ENCODE assay signal across 12 mouse cellular contexts in genomic region chr9:118891068-118891467, GRCm38 (mm10). TPM values are rescaled to one million over a fixed set of nuclear protein-coding genes. Genes with fewer than 3 reads are reported as not detected.
DNase-seq lines count a peak whose midpoint lies in the region; ATAC-seq lines count a peak whose summit lies in the region.
"Had no signal": no experiment of that assay in that cellular context is flagged by ENCODE, and none has a peak within 500 bp of the region (broad histone marks: within the 10 kb centered on the region; RNA-seq: fewer than 3 reads in every experiment).

No protein-coding gene starts in this region.

- no peak for DNase-seq in hindbrain, embryonic 10.5 days (ENCODE audit: low spot score)
- no peak for DNase-seq in lung, postnatal 4 days
- DNase-seq in B cell, adult 2 months = no peak
- DNase-seq in left cerebral cortex, adult 8-10 months (ENCODE audit: low spot score in 2 of 2) = no peak
- DNase-seq: cerebellum, adult 11 months had no signal

- H3K36me3 ChIP-seq in hindbrain, embryonic 10.5 days = peaks cover 4% of the 10 kb centered on the region; the same call in 1 of the 2 replicates
- H3K36me3 ChIP-seq in hindbrain, embryonic 16.5 days (ENCODE audit: control insufficient read depth, insufficient read depth, low read length) = no peaks in the 10 kb centered on the region
- peaks cover 10% of the 10 kb centered on the region; the same call in 1 of the 2 replicates for H3K36me3 ChIP-seq in lung, embryonic 15.5 days
- no peaks in the 10 kb centered on the region for H3K36me3 ChIP-seq in intestine, embryonic 16.5 days (ENCODE audit: control insufficient read depth, insufficient read depth, low read length)
- H3K36me3 ChIP-seq in stomach, embryonic 16.5 days (ENCODE audit: control insufficient read depth, insufficient read depth, low read length) = no peaks in the 10 kb centered on the region
- H3K36me3 ChIP-seq: liver, embryonic 12.5 days; midbrain, embryonic 13.5 days had no signal

- peaks cover 32% of the 10 kb centered on the region for H3K4me1 ChIP-seq in hindbrain, embryonic 10.5 days (replicated peaks)
- H3K4me1 ChIP-seq in hindbrain, embryonic 16.5 days (ENCODE audit: control insufficient read depth, insufficient read depth, low read depth, low read length) = no peaks in the 10 kb centered on the region
- peaks cover 25% of the 10 kb centered on the region for H3K4me1 ChIP-seq in lung, embryonic 15.5 days
- H3K4me1 ChIP-seq in intestine, embryonic 16.5 days (ENCODE audit: control insufficient read depth, insufficient read depth, low read length) = peaks cover 10% of the 10 kb centered on the region; the same call in 1 of the 2 replicates
- H3K4me1 ChIP-seq in stomach, embryonic 16.5 days (ENCODE audit: control insufficient read depth, insufficient read depth, low read length) = peaks cover 13% of the 10 kb centered on the region

- no peak for ATAC-seq in hindbrain, embryonic 16.5 days
- no peak for ATAC-seq in lung, embryonic 15.5 days (ENCODE audit: borderline replicate concordance, extremely low read depth, low FRiP score, low TSS enrichment)
- ATAC-seq in intestine, embryonic 16.5 days = no peak
- ATAC-seq in stomach, embryonic 16.5 days (ENCODE audit: insufficient read depth, low FRiP score) = no peak
- ATAC-seq: CD4-positive, CD25-positive, alpha-beta regulatory T cell, adult 4 months; liver, embryonic 12.5 days; midbrain, embryonic 13.5 days had no signal

- H3K9ac ChIP-seq in hindbrain, embryonic 16.5 days (ENCODE audit: low read depth, low read length) = no peak overlapping the region
- H3K9ac ChIP-seq in lung, embryonic 15.5 days = no peak overlapping the region
- no peak overlapping the region for H3K9ac ChIP-seq in intestine, embryonic 16.5 days (ENCODE audit: low read depth, low read length)
- no peak overlapping the region for H3K9ac ChIP-seq in stomach, embryonic 16.5 days (ENCODE audit: low read length)
- H3K9ac ChIP-seq: liver, embryonic 12.5 days; midbrain, embryonic 13.5 days had no signal

- H3K4me2 ChIP-seq in hindbrain, embryonic 16.5 days (ENCODE audit: low read length) = no peak overlapping the region
- H3K4me2 ChIP-seq in lung, embryonic 15.5 days = no peak overlapping the region
- H3K4me2 ChIP-seq in intestine, embryonic 16.5 days (ENCODE audit: low read depth, low read length) = no peak overlapping the region
- H3K4me2 ChIP-seq in stomach, embryonic 16.5 days (ENCODE audit: low read depth, low read length) = no peak overlapping the region
- H3K4me2 ChIP-seq: liver, embryonic 12.5 days; midbrain, embryonic 13.5 days had no signal

- 90% methylated on average over 6 of the region's 6 CpGs for WGBS in hindbrain, embryonic 10.5 days
- WGBS in hindbrain, embryonic 16.5 days = 85% methylated on average over 6 of the region's 6 CpGs
- WGBS in lung, embryonic 15.5 days = 71% methylated on average over 6 of the region's 6 CpGs
- 74% methylated on average over 6 of the region's 6 CpGs for WGBS in intestine, embryonic 16.5 days
- 72% methylated on average over 6 of the region's 6 CpGs for WGBS in stomach, embryonic 16.5 days

- no peak overlapping the region for H3K4me3 ChIP-seq in hindbrain, embryonic 10.5 days
- no peak overlapping the region for H3K4me3 ChIP-seq in hindbrain, embryonic 16.5 days (ENCODE audit: low read length)
- H3K4me3 ChIP-seq in lung, embryonic 15.5 days = no peak overlapping the region
- H3K4me3 ChIP-seq in intestine, embryonic 16.5 days (ENCODE audit: low read length) = no peak overlapping the region
- no peak overlapping the region for H3K4me3 ChIP-seq in stomach, embryonic 16.5 days (replicated peaks; ENCODE audit: low read length)
- H3K4me3 ChIP-seq: liver, embryonic 12.5 days; midbrain, embryonic 13.5 days had no signal

- peak overlapping the region; percentile 64; the same call in 1 of the 2 replicates for H3K27ac ChIP-seq in hindbrain, embryonic 10.5 days
- no peak overlapping the region for H3K27ac ChIP-seq in hindbrain, embryonic 16.5 days (ENCODE audit: low read depth, low read length)
- peak overlapping the region; percentile 59 for H3K27ac ChIP-seq in lung, embryonic 15.5 days
- H3K27ac ChIP-seq in intestine, embryonic 16.5 days (ENCODE audit: low read length) = 0 out of 2 replicates have a peak overlapping the region, but pooled peaks have one; percentile 26
- peak overlapping the region; percentile 52 for H3K27ac ChIP-seq in stomach, embryonic 16.5 days (ENCODE audit: low read length)
- H3K27ac ChIP-seq: liver, embryonic 12.5 days; midbrain, embryonic 13.5 days had no signal

- no peaks in the 10 kb centered on the region for H3K9me3 ChIP-seq in hindbrain, embryonic 10.5 days
- H3K9me3 ChIP-seq in hindbrain, embryonic 16.5 days (ENCODE audit: control insufficient read depth, low read length) = no peaks in the 10 kb centered on the region
- no peaks in the 10 kb centered on the region for H3K9me3 ChIP-seq in lung, embryonic 15.5 days
- no peaks in the 10 kb centered on the region for H3K9me3 ChIP-seq in intestine, embryonic 16.5 days (ENCODE audit: control insufficient read depth, low read length)
- no peaks in the 10 kb centered on the region for H3K9me3 ChIP-seq in stomach, embryonic 16.5 days (replicated peaks; ENCODE audit: control insufficient read depth, low read length)
- H3K9me3 ChIP-seq: liver, embryonic 12.5 days; midbrain, embryonic 13.5 days had no signal

- no peaks in the 10 kb centered on the region for H3K27me3 ChIP-seq in hindbrain, embryonic 10.5 days (ENCODE audit: insufficient read depth, poor library complexity, severe bottlenecking)
- no peaks in the 10 kb centered on the region for H3K27me3 ChIP-seq in hindbrain, embryonic 16.5 days (replicated peaks; ENCODE audit: control insufficient read depth, insufficient read depth, low read length)
- H3K27me3 ChIP-seq in lung, embryonic 15.5 days = no peaks in the 10 kb centered on the region
- no peaks in the 10 kb centered on the region for H3K27me3 ChIP-seq in intestine, embryonic 16.5 days (replicated peaks; ENCODE audit: control insufficient read depth, insufficient read depth, low read length)
- no peaks in the 10 kb centered on the region for H3K27me3 ChIP-seq in stomach, embryonic 16.5 days (ENCODE audit: control insufficient read depth, insufficient read depth, low read length)
- H3K27me3 ChIP-seq: liver, embryonic 12.5 days; midbrain, embryonic 13.5 days had no signal

RNA-seq across cellular contexts. Expression of gene Ctdspl, which starts 35.2 kb away (rescaled TPM):
- polyA plus RNA-seq in hindbrain, embryonic 10.5 days (2016; fragmentation: Nextera tagmentation; extraction: Ambion mirVana) = 6.8 and 8.3 TPM in 2 replicates
- 8.1 and 9.2 TPM in 2 replicates for polyA plus RNA-seq in hindbrain, embryonic 16.5 days (2015; fragmentation: Nextera tagmentation; extraction: Ambion mirVana)
- polyA plus RNA-seq in lung, embryonic 15.5 days (2015; fragmentation: Nextera tagmentation; extraction: Ambion mirVana) = 19.0 and 22.2 TPM in 2 replicates
- 17.6 and 18.8 TPM in 2 replicates for polyA plus RNA-seq in intestine, embryonic 16.5 days (2015; fragmentation: Nextera tagmentation; extraction: Ambion mirVana)
- 17.4 and 17.6 TPM in 2 replicates for polyA plus RNA-seq in stomach, embryonic 16.5 days (2015; fragmentation: Nextera tagmentation; extraction: Ambion mirVana)
- total RNA-seq in left cerebral cortex, adult 8-10 months (2022) = 10 to 100 TPM; 36.1 to 37.2 (median 36.4) TPM
